ENCODE assay signal across 8 mouse cellular contexts in genomic region chrX:53370366-53370740, GRCm38 (mm10). TPM values are rescaled to one million over a fixed set of nuclear protein-coding genes. Genes with fewer than 3 reads are reported as not detected.
DNase-seq lines count a peak whose midpoint lies in the region; ATAC-seq lines count a peak whose summit lies in the region.

Gene Mospd1 (minus strand): TSS chrX:53370502.

- 13% methylated on average over 15 of the region's 15 CpGs for WGBS in forebrain, embryonic 11.5 days
- WGBS in heart, embryonic 16.5 days: 12% methylated on average over 7 of the region's 15 CpGs
- WGBS in liver, embryonic 15.5 days (ENCODE audit: insufficient replicate concordance): 17% methylated on average over 12 of the region's 15 CpGs
- WGBS in neural tube, embryonic 12.5 days: 18% methylated on average over 15 of the region's 15 CpGs

- no peaks in the 10 kb centered on the region for H3K9me3 ChIP-seq in forebrain, embryonic 11.5 days (ENCODE audit: control insufficient read depth, low read length)
- no peaks in the 10 kb centered on the region for H3K9me3 ChIP-seq in heart, embryonic 16.5 days (replicated peaks; ENCODE audit: control insufficient read depth, low read length)
- no peaks in the 10 kb centered on the region for H3K9me3 ChIP-seq in liver, embryonic 15.5 days (replicated peaks)
- no peaks in the 10 kb centered on the region for H3K9me3 ChIP-seq in neural tube, embryonic 12.5 days

- H3K9ac ChIP-seq in forebrain, embryonic 11.5 days (ENCODE audit: low read length): peak within 1 kb of the TSS; percentile 73
- peak within 1 kb of the TSS; percentile 86 for H3K9ac ChIP-seq in heart, embryonic 16.5 days (ENCODE audit: low read length)
- peak within 1 kb of the TSS; percentile 78 for H3K9ac ChIP-seq in liver, embryonic 15.5 days
- H3K9ac ChIP-seq in neural tube, embryonic 12.5 days: peak within 1 kb of the TSS; percentile 69

- H3K4me3 ChIP-seq in forebrain, embryonic 11.5 days (ENCODE audit: low read depth, low read length): peak within 1 kb of the TSS; percentile 50
- peak within 1 kb of the TSS; percentile 73 for H3K4me3 ChIP-seq in heart, embryonic 16.5 days (ENCODE audit: low read length)
- peak within 1 kb of the TSS; percentile 74 for H3K4me3 ChIP-seq in liver, embryonic 15.5 days (replicated peaks)
- H3K4me3 ChIP-seq in neural tube, embryonic 12.5 days: peak within 1 kb of the TSS; percentile 54

- peak within 1 kb of the TSS; percentile 70 for H3K27ac ChIP-seq in forebrain, embryonic 11.5 days (ENCODE audit: low read depth, low read length)
- H3K27ac ChIP-seq in heart, embryonic 16.5 days (ENCODE audit: low read length): peak within 1 kb of the TSS; percentile 87
- peak within 1 kb of the TSS; percentile 88 for H3K27ac ChIP-seq in liver, embryonic 15.5 days (replicated peaks)
- H3K27ac ChIP-seq in neural tube, embryonic 12.5 days: peak within 1 kb of the TSS; percentile 20; the same call in 1 of the 2 replicates

- no peaks in the 10 kb centered on the region for H3K27me3 ChIP-seq in forebrain, embryonic 11.5 days (ENCODE audit: control insufficient read depth, insufficient read depth, low read length)
- H3K27me3 ChIP-seq in heart, embryonic 16.5 days (ENCODE audit: control insufficient read depth, insufficient read depth, low read length): no peaks in the 10 kb centered on the region
- no peaks in the 10 kb centered on the region for H3K27me3 ChIP-seq in liver, embryonic 15.5 days
- no peaks in the 10 kb centered on the region for H3K27me3 ChIP-seq in neural tube, embryonic 12.5 days (replicated peaks)

- ATAC-seq in CD4-positive, CD25-positive, alpha-beta regulatory T cell, adult 4 months: peak; percentile 89
- ATAC-seq in forebrain, embryonic 11.5 days (replicated peaks; ENCODE audit: low FRiP score): peak; percentile 97
- ATAC-seq in heart, embryonic 16.5 days (replicated peaks; ENCODE audit: extremely low read depth, insufficient read depth, low FRiP score): peak; percentile 95
- ATAC-seq in liver, embryonic 15.5 days (ENCODE audit: insufficient read depth): peak; percentile 86
- peak; percentile 97 for ATAC-seq in neural tube, embryonic 12.5 days (ENCODE audit: low FRiP score, low read depth)

- H3K36me3 ChIP-seq in forebrain, embryonic 11.5 days (ENCODE audit: control insufficient read depth, insufficient read depth, low read length): no peaks in the 10 kb centered on the region
- H3K36me3 ChIP-seq in heart, embryonic 16.5 days (ENCODE audit: control insufficient read depth, insufficient read depth): no peaks in the 10 kb centered on the region
- no peaks in the 10 kb centered on the region for H3K36me3 ChIP-seq in liver, embryonic 15.5 days (replicated peaks)
- H3K36me3 ChIP-seq in neural tube, embryonic 12.5 days: no peaks in the 10 kb centered on the region

- peak within 1 kb of the TSS; percentile 61 for H3K4me2 ChIP-seq in forebrain, embryonic 11.5 days (ENCODE audit: low read depth, low read length, severe bottlenecking)
- H3K4me2 ChIP-seq in heart, embryonic 16.5 days (ENCODE audit: low read depth, low read length): peak within 1 kb of the TSS; percentile 66
- peak within 1 kb of the TSS; percentile 68 for H3K4me2 ChIP-seq in liver, embryonic 15.5 days
- peak within 1 kb of the TSS; percentile 61 for H3K4me2 ChIP-seq in neural tube, embryonic 12.5 days (replicated peaks)

- DNase-seq in c-Kit-negative CD71-positive TER-119-positive erythroid progenitor cells, embryonic 14.5 days (ENCODE audit: low read depth, low spot score): peak; percentile 59
- peak; percentile 91 for DNase-seq in forebrain, embryonic 11.5 days (ENCODE audit: low spot score)
- peak; percentile 93 to 96 for DNase-seq in kidney, postnatal 36 days
- peak; percentile 63 for DNase-seq in telencephalon, adult 2 months (ENCODE audit: low read depth, low spot score)

- H3K4me1 ChIP-seq in forebrain, embryonic 11.5 days (replicated peaks; ENCODE audit: control insufficient read depth, insufficient read depth, low read length): no peaks in the 10 kb centered on the region
- 0 out of 2 replicates have a peak, but pooled peaks cover 2% of the 10 kb centered on the region for H3K4me1 ChIP-seq in heart, embryonic 16.5 days (ENCODE audit: control insufficient read depth, insufficient read depth, low read length)
- peaks cover 27% of the 10 kb centered on the region for H3K4me1 ChIP-seq in liver, embryonic 15.5 days (replicated peaks)
- no peaks in the 10 kb centered on the region for H3K4me1 ChIP-seq in neural tube, embryonic 12.5 days

RNA-seq across cellular contexts. Expression of gene Mospd1, which starts in this region (rescaled TPM):
- polyA plus RNA-seq in CD4-positive, CD25-positive, alpha-beta regulatory T cell, adult 4 months (2017; shearing (Covaris generic)): 10 to 100 TPM; 20.4 to 24.8 TPM
- polyA plus RNA-seq in forebrain, embryonic 11.5 days (2014; fragmentation: Nextera tagmentation; extraction: Ambion mirVana): 51.4 and 55.8 TPM in 2 replicates
- 56.9 and 71.6 TPM in 2 replicates for polyA plus RNA-seq in heart, embryonic 16.5 days (2015; fragmentation: Nextera tagmentation; extraction: Ambion mirVana)
- polyA plus RNA-seq in liver, embryonic 15.5 days (2015; fragmentation: Nextera tagmentation; extraction: Ambion mirVana): 30.7 and 36.4 TPM in 2 replicates
- polyA plus RNA-seq in neural tube, embryonic 12.5 days (2016; fragmentation: Nextera tagmentation; extraction: Ambion mirVana): 70.9 and 80.5 TPM in 2 replicates

Comparison
In these comparisons a context has a peak if more than half of its experiments do, and no peak if none do; other contexts are left out.
1. Peak in every context shown above with its lines: DNase-seq, ATAC-seq, H3K4me3 ChIP-seq and H3K27ac ChIP-seq.
2. H3K27ac ChIP-seq: peak in every context shown above with its lines; median percentile 88 in liver, embryonic 15.5 days; 87 in heart, embryonic 16.5 days; 70 in forebrain, embryonic 11.5 days; 20 in neural tube, embryonic 12.5 days.